Mouse (Mus musculus) myocyte (in vitro differentiated cells): Measurements from ENCODE around the gene Mras.

Source experiments
- E2F4 ChIP-seq: IDR thresholded peaks from one replicate; pipeline ENCODE4 v1.6.1; 2011; ENCODE audit warnings: mild to moderate bottlenecking, control low read depth, moderate library complexity; ENCODE audit not compliant: insufficient read depth
- MAX ChIP-seq: IDR thresholded peaks from one replicate; pipeline ENCODE4 v1.6.1; 2011; ENCODE audit warnings: low read depth, mild to moderate bottlenecking, control low read depth
- TCF12 ChIP-seq: IDR thresholded peaks from one replicate; pipeline ENCODE4 v1.6.1; 2011; ENCODE audit warnings: mild to moderate bottlenecking, control low read depth; ENCODE audit not compliant: poor library complexity, insufficient read depth, severe bottlenecking
- USF1 ChIP-seq: IDR thresholded peaks from one replicate; pipeline ENCODE4 v1.6.1; 2011; ENCODE audit warnings: low read depth, mild to moderate bottlenecking, control low read depth, moderate library complexity

- TF ChIP-seq TCF12: no peak
- TF ChIP-seq USF1: no peak
- no peak for TF ChIP-seq MAX
- TF ChIP-seq E2F4: no peak
Measured at GRCm38 (mm10) chr9:99437781-99438565, 792 bp upstream of the Mras start.
